Mouse (Mus musculus): ENCODE measurements around the gene Zfp97.
"Not testable (repeated sequence)": the region's sequence is repeated elsewhere in the genome, so short reads cannot be mapped to it uniquely, and the experiment has no call there.

The Zfp97 gene

DNA sequence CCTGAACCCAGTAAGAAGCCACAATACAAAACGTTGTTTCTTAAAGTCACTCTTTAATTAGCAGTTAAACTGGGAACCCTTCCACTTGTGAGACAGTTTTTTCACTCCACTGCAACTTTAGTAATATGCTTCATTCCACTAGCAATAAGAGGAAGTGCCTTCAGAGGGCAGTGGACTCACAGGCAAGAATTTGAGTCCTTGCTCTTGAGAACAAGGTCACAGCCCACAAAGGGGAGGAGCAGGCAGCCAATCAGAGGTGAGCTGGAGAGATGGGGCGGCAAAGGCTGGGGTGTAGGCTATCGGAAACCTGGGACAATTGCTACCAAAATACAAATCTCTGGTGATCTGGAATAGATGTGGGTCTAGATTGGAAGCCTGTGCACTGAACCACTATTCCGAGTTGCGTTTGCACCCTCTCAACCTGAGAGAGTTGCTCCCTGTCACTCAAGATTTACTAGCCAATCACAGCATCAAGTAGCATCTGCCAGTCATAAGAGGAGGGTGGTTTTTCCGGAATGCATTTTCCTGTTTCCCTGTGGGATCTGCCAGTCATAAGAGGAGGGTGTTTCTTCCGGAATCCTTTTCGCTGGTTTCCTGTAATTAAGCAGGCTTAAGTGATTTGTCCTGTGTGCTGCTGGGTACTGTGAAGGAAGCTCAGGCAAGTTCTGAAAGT, at the start of gene Zfp97:
Gene Zfp97, plus strand, starts transcription at position 586 of the 673 bp plus-strand sequence.
- not testable (repeated sequence) for H3K27me3 ChIP-seq (ENCODE audit: control insufficient read depth, insufficient read depth, low read length, poor library complexity, severe bottlenecking); H3K36me3 ChIP-seq (ENCODE audit: control insufficient read depth, insufficient read depth, low read length, poor library complexity, severe bottlenecking); DNase-seq (ENCODE audit: low read depth, low spot score)

DNA sequence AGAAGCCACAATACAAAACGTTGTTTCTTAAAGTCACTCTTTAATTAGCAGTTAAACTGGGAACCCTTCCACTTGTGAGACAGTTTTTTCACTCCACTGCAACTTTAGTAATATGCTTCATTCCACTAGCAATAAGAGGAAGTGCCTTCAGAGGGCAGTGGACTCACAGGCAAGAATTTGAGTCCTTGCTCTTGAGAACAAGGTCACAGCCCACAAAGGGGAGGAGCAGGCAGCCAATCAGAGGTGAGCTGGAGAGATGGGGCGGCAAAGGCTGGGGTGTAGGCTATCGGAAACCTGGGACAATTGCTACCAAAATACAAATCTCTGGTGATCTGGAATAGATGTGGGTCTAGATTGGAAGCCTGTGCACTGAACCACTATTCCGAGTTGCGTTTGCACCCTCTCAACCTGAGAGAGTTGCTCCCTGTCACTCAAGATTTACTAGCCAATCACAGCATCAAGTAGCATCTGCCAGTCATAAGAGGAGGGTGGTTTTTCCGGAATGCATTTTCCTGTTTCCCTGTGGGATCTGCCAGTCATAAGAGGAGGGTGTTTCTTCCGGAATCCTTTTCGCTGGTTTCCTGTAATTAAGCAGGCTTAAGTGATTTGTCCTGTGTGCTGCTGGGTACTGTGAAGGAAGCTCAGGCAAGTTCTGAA, 57.7 kb downstream of the Zfp97 start:
- DNase-seq (ENCODE audit: low read depth, low spot score); H3K27me3 ChIP-seq (ENCODE audit: control insufficient read depth, insufficient read depth, low read length, poor library complexity, severe bottlenecking); H3K36me3 ChIP-seq (ENCODE audit: control insufficient read depth, insufficient read depth, low read length, poor library complexity, severe bottlenecking): not testable (repeated sequence)

DNA sequence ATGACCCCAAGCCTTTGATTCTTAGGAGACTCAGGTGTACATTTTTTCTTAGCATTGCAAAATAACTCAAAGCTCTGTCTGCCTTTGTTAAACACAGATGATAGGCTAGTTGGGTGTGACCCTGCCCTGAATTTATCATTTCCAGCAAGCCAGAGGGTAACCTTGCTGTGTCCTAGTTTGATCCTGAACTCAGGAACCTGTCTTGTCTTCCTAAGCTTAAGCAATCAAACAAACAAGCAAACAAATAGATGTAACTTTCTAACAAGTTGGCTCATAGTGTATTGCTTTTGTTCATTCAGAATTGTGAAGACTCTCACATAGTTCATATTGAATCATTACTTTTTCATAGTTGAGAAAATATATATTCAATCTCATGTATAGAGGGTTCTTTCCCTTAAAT, 73.5 kb downstream of the Zfp97 start:
- not testable (repeated sequence) for H3K27me3 ChIP-seq (ENCODE audit: control insufficient read depth, insufficient read depth, low read length, poor library complexity, severe bottlenecking); DNase-seq (ENCODE audit: low read depth, low spot score); H3K36me3 ChIP-seq (ENCODE audit: control insufficient read depth, insufficient read depth, low read length, poor library complexity, severe bottlenecking)

DNA sequence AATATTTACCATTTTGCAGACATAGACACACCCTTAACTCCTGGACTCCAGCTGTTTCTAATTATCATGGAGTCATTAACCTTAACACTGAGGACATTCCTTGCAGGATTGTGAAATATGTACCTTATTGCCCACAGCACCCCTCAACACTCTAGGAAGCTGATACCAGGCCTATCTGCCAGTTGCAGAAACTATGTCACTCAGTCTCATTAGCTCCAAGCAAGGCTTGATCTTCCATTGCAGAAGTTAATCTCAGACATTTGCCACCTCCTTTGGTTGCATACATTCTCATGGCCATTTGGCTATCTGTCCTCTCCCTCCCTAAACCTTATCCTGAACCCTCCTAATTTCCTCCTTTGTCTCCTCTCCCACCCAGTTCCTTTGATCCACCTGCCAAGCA, 74.0 kb downstream of the Zfp97 start:
- no peak for DNase-seq (ENCODE audit: low read depth, low spot score)
- Histone ChIP-seq H3K27me3 (ENCODE audit: control insufficient read depth, insufficient read depth, low read length, poor library complexity, severe bottlenecking) (no peaks in the 10 kb centered on the region), H3K36me3 (ENCODE audit: control insufficient read depth, insufficient read depth, low read length, poor library complexity, severe bottlenecking) (peaks cover 4% of the 10 kb centered on the region)

GRCm38 (mm10) chr17:17196111-17196510, 74.9 kb downstream of the Zfp97 start:
- not testable (repeated sequence) for H3K36me3 ChIP-seq (ENCODE audit: control insufficient read depth, insufficient read depth, low read length, poor library complexity, severe bottlenecking); DNase-seq (ENCODE audit: low read depth, low spot score); H3K27me3 ChIP-seq (ENCODE audit: control insufficient read depth, insufficient read depth, low read length, poor library complexity, severe bottlenecking)
